23 mouse cellular contexts compared by ENCODE assay signal in genomic region chr2:169006549-169006948, GRCm38 (mm10). TPM values are rescaled to one million over a fixed set of nuclear protein-coding genes. Genes with fewer than 3 reads are reported as not detected.
DNase-seq lines count a peak whose midpoint lies in the region; ATAC-seq lines count a peak whose summit lies in the region.
"Had no signal": no experiment of that assay in that cellular context is flagged by ENCODE, and none has a peak within 500 bp of the region (broad histone marks: within the 10 kb centered on the region; RNA-seq: fewer than 3 reads in every experiment).

No protein-coding gene starts in this region.

- H3K9me3 ChIP-seq in midbrain, embryonic 11.5 days (ENCODE audit: control insufficient read depth, low read length): no peaks in the 10 kb centered on the region
- no peaks in the 10 kb centered on the region for H3K9me3 ChIP-seq in midbrain, embryonic 13.5 days
- H3K9me3 ChIP-seq: embryonic facial prominence, embryonic 12.5 days; hindbrain, embryonic 13.5 days; neural tube, embryonic 12.5 days had no signal

- no peaks in the 10 kb centered on the region for H3K36me3 ChIP-seq in midbrain, embryonic 11.5 days (ENCODE audit: control insufficient read depth, insufficient read depth, low read length)
- no peaks in the 10 kb centered on the region for H3K36me3 ChIP-seq in midbrain, embryonic 13.5 days
- H3K36me3 ChIP-seq: embryonic facial prominence, embryonic 12.5 days; hindbrain, embryonic 13.5 days; neural tube, embryonic 12.5 days had no signal

- H3K4me1 ChIP-seq in midbrain, embryonic 11.5 days (ENCODE audit: control insufficient read depth, insufficient read depth, low read length): peaks cover 4% of the 10 kb centered on the region; the same call in 1 of the 2 replicates
- peaks cover 20% of the 10 kb centered on the region for H3K4me1 ChIP-seq in midbrain, embryonic 13.5 days (replicated peaks)
- H3K4me1 ChIP-seq: embryonic facial prominence, embryonic 12.5 days had no signal

- H3K4me3 ChIP-seq in midbrain, embryonic 11.5 days (ENCODE audit: low read depth, low read length): no peak overlapping the region
- no peak overlapping the region for H3K4me3 ChIP-seq in midbrain, embryonic 13.5 days (replicated peaks)
- H3K4me3 ChIP-seq: embryonic facial prominence, embryonic 12.5 days; hindbrain, embryonic 13.5 days; neural tube, embryonic 12.5 days had no signal

- no peaks in the 10 kb centered on the region for H3K27me3 ChIP-seq in midbrain, embryonic 11.5 days (ENCODE audit: control insufficient read depth, insufficient read depth, low read length)
- H3K27me3 ChIP-seq in midbrain, embryonic 13.5 days: no peaks in the 10 kb centered on the region
- H3K27me3 ChIP-seq: CH12.LX; embryonic facial prominence, embryonic 12.5 days; hindbrain, embryonic 13.5 days; neural tube, embryonic 12.5 days had no signal

- no peak for ATAC-seq in midbrain, embryonic 11.5 days (ENCODE audit: low FRiP score)
- ATAC-seq in midbrain, embryonic 13.5 days: no peak
- ATAC-seq: inflammation-experienced regulatory T-cells, adult 6 months; liver, postnatal 0 days; lung, postnatal 0 days had no signal

- WGBS in midbrain, embryonic 11.5 days: 80% methylated on average over 10 of the region's 10 CpGs
- WGBS in midbrain, embryonic 13.5 days: 87% methylated on average over 10 of the region's 10 CpGs

- no peak overlapping the region for H3K27ac ChIP-seq in midbrain, embryonic 11.5 days (ENCODE audit: low read depth, low read length)
- no peak overlapping the region for H3K27ac ChIP-seq in midbrain, embryonic 13.5 days
- H3K27ac ChIP-seq: embryonic facial prominence, embryonic 12.5 days; hindbrain, embryonic 13.5 days; neural tube, embryonic 12.5 days had no signal

- no peak overlapping the region for H3K4me2 ChIP-seq in midbrain, embryonic 11.5 days
- H3K4me2 ChIP-seq in midbrain, embryonic 13.5 days (replicated peaks): no peak overlapping the region
- H3K4me2 ChIP-seq: embryonic facial prominence, embryonic 12.5 days; hindbrain, embryonic 13.5 days; liver, embryonic 11.5 days; neural tube, embryonic 12.5 days had no signal

- DNase-seq in midbrain, embryonic 11.5 days (ENCODE audit: low spot score, missing footprints): peak; percentile 37
- DNase-seq in kidney, adult 9 months: peak; percentile 27
- peak; percentile 20 to 39 for DNase-seq in kidney, postnatal 36 days
- DNase-seq in testis, postnatal 14 days (ENCODE audit: low spot score): no peak
- DNase-seq in frontal cortex, postnatal 36 days (ENCODE audit: low spot score in 2 of 2): no peak
- DNase-seq in liver: no peak
- DNase-seq: adrenal gland, adult 2 months; cerebellum, adult 18-20 months; cerebellum, postnatal 14 days; gastrocnemius, postnatal 36 days; left cerebral cortex, postnatal 4 days; liver, postnatal 0 days; midbrain, embryonic 14.5 days; right cerebral cortex, postnatal 25 days; spleen, adult 18-20 months had no signal

- no peak overlapping the region for H3K9ac ChIP-seq in midbrain, embryonic 11.5 days (ENCODE audit: low read length)
- no peak overlapping the region for H3K9ac ChIP-seq in midbrain, embryonic 13.5 days (replicated peaks)
- H3K9ac ChIP-seq: embryonic facial prominence, embryonic 12.5 days; hindbrain, embryonic 13.5 days; liver, postnatal 0 days; neural tube, embryonic 12.5 days had no signal

RNA-seq across cellular contexts. Expression of gene Zfp64, which starts 51.2 kb away (rescaled TPM):
- 35.6 and 39.4 TPM in 2 replicates for polyA plus RNA-seq in midbrain, embryonic 11.5 days (2014; fragmentation: Nextera tagmentation; extraction: Ambion mirVana)
- 41.6 and 42.0 TPM in 2 replicates for polyA plus RNA-seq in midbrain, embryonic 13.5 days (2015; fragmentation: Nextera tagmentation; extraction: Ambion mirVana)

Comparison
In these comparisons a context has a peak if more than half of its experiments do, and no peak if none do; other contexts are left out.
1. DNase-seq: peak in midbrain, embryonic 11.5 days (single experiment), kidney, adult 9 months (single experiment) and kidney, postnatal 36 days (2 of 2); none in testis, postnatal 14 days (single experiment), frontal cortex, postnatal 36 days (0 of 2) and liver (single experiment).